Mouse (Mus musculus): ENCODE data around the gene Abhd6.

DNA sequence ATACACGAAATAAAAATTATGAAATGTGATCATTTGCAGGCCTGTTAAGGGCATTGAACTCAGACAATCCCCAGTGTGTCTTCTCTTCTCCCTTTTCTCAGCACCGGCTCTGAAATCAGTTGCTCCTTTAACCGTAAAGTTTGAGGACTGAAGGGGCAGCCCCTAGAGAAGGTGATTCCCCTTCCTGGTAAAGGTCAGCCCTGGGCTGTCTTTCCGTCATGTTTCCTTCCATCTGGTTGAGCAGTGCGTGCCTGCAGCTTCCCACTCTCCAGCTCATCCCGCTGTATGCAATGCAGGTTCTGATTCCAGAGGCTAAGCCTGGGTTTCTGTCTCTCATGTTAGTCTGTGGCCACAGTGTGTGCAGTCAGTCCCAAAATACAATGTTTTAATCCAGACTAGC, 42.1 kb downstream of the Abhd6 start:
- TF ChIP-seq CTCF (IDR thresholded peaks at IDR 0.05; ENCODE audit: extremely low read depth, insufficient read length, insufficient replicate concordance, low read depth, low read length) (no peak), POLR2A (IDR thresholded peaks at IDR 0.05; ENCODE audit: low read depth, low read length) (no peak)

Data from small intestine, adult 2 months (tissue).